Mouse (Mus musculus): Measurements from ENCODE around the gene Sdsl.

GRCm38 (mm10) chr5:120514031-120514677, 41.5 kb upstream of the Sdsl start:
- TF ChIP-seq CTCF (IDR thresholded peaks at IDR 0.05; ENCODE audit: control insufficient read depth, insufficient read depth, insufficient read length) (no peak), MAX (IDR thresholded peaks at IDR 0.05) (no peak), USF1 (IDR thresholded peaks at IDR 0.05; ENCODE audit: low read depth) (no peak)
